8 mouse cellular contexts compared by ENCODE assay signal in the genomic region with DNA sequence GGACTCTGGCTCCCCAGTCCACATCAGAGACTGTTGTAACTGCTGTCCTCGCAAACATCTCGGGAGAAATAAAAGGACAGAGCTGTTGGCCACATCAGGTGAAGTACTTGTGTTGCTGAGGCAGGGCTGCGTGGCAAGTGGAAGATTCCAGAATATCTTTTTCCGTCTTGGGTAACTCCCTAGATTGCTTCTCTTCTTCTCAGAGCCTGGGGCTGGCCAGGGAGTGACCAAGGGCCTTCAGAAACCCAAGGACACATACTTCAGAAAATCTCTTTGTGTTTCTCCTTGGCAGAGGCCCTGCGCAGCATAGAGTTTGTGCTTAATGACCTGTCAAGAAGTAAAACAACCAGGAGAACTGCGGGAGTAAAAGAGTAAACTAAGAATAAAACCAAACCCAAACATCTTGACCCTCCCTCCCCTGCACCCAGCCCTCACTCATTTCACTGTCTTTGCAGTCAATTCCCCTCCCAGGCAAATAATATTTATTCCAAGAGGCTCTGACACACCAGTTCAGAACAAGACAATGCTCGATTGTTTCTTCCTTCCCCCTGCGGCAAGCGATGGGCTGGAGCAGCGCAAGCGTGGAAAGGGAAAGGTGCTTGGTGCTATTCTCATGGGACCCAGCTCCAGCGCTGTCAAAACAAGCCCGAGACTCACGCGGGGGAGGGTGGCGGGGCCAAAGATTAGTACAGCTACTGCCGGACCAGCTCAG.
DNase-seq lines count a peak whose midpoint lies in the region; ATAC-seq and TF ChIP-seq lines count a peak whose summit lies in the region.

No protein-coding gene starts in this region.

- H3K27ac ChIP-seq in heart, embryonic 11.5 days (ENCODE audit: low read depth, low read length) = no peak overlapping the region
- no peak overlapping the region for H3K27ac ChIP-seq in stomach, postnatal 0 days (replicated peaks)

- H3K36me3 ChIP-seq in heart, embryonic 11.5 days (ENCODE audit: control insufficient read depth, insufficient read depth, low read length) = no peaks in the 10 kb centered on the region
- no peaks in the 10 kb centered on the region for H3K36me3 ChIP-seq in stomach, postnatal 0 days (ENCODE audit: control insufficient read depth, insufficient read depth, low read length)

- no peak for ATAC-seq in heart, embryonic 11.5 days (replicated peaks; ENCODE audit: insufficient number of reproducible peaks, low FRiP score, low TSS enrichment)
- 0 out of 2 replicates have a peak, but pooled peaks have one; percentile 25 for ATAC-seq in stomach, postnatal 0 days (ENCODE audit: low FRiP score, low TSS enrichment)
- no peak for ATAC-seq in erythroblast, adult 5-6 weeks (replicated peaks; ENCODE audit: low FRiP score, poor library complexity, severe bottlenecking)

- no peak overlapping the region; the same call in 1 of the 2 replicates for H3K9ac ChIP-seq in heart, embryonic 11.5 days (ENCODE audit: low read depth, low read length)
- H3K9ac ChIP-seq in stomach, postnatal 0 days (ENCODE audit: low read length) = no peak overlapping the region

- H3K4me3 ChIP-seq in heart, embryonic 11.5 days (ENCODE audit: low read depth, low read length) = no peak overlapping the region; the same call in 1 of the 2 replicates
- H3K4me3 ChIP-seq in stomach, postnatal 0 days (ENCODE audit: low read depth, low read length) = peak overlapping the region; percentile 25; the same call in 1 of the 2 replicates

- H3K9me3 ChIP-seq in heart, embryonic 11.5 days (replicated peaks; ENCODE audit: control insufficient read depth, low read length) = no peaks in the 10 kb centered on the region
- no peaks in the 10 kb centered on the region for H3K9me3 ChIP-seq in stomach, postnatal 0 days (ENCODE audit: control insufficient read depth, low read length)

- DNase-seq in gastrocnemius, postnatal 14 days = peak; percentile 23
- DNase-seq in gastrocnemius, adult 8-10 months (ENCODE audit: low spot score in 2 of 2) = no peak
- peak; percentile 44 for DNase-seq in kidney, adult 9 months
- DNase-seq in mesoderm, embryonic 11.5 days (ENCODE audit: low read depth, low spot score) = peak; percentile 65
- peak; percentile 54 for DNase-seq in stomach, postnatal 0 days (ENCODE audit: low spot score)
- DNase-seq in c-Kit-positive CD71-positive TER-119-positive erythroid progenitor cells, embryonic 14.5 days (ENCODE audit: low spot score) = no peak

- no peak for TF ChIP-seq CTCF in stomach, postnatal 0 days (IDR thresholded peaks at IDR 0.05; ENCODE audit: low read depth)

- peak overlapping the region; percentile 49 for H3K4me2 ChIP-seq in heart, embryonic 11.5 days
- peak overlapping the region; percentile 49 for H3K4me2 ChIP-seq in stomach, postnatal 0 days (replicated peaks; ENCODE audit: low read depth)

- TF ChIP-seq EP300 in stomach, postnatal 0 days (optimal IDR thresholded peaks at IDR 0.05) = no peak

- H3K27me3 ChIP-seq in heart, embryonic 11.5 days (ENCODE audit: control insufficient read depth, insufficient read depth, low read length) = no peaks in the 10 kb centered on the region
- no peaks in the 10 kb centered on the region for H3K27me3 ChIP-seq in stomach, postnatal 0 days (ENCODE audit: control insufficient read depth, insufficient read depth, low read length)

- H3K4me1 ChIP-seq in heart, embryonic 11.5 days (ENCODE audit: control insufficient read depth, insufficient read depth, low read length) = peaks cover 10% of the 10 kb centered on the region
- H3K4me1 ChIP-seq in stomach, postnatal 0 days (replicated peaks; ENCODE audit: control insufficient read depth, insufficient read depth) = peaks cover 7% of the 10 kb centered on the region; the same call in 1 of the 2 replicates

- WGBS in heart, embryonic 11.5 days (ENCODE audit: insufficient replicate concordance) = 19% methylated on average over 17 of the region's 17 CpGs
- 22% methylated on average over 17 of the region's 17 CpGs for WGBS in stomach, postnatal 0 days

- intact Hi-C loops in gastrocnemius, postnatal 14 days (cut with DNase I; ENCODE audit: low total_unique reads) = no loop called here

Comparison
In these comparisons a context has a peak if more than half of its experiments do, and no peak if none do; other contexts are left out.
1. DNase-seq: peak in gastrocnemius, postnatal 14 days (single experiment), kidney, adult 9 months (single experiment), mesoderm, embryonic 11.5 days (single experiment) and stomach, postnatal 0 days (single experiment); none in gastrocnemius, adult 8-10 months (0 of 2) and c-Kit-positive CD71-positive TER-119-positive erythroid progenitor cells, embryonic 14.5 days (single experiment).